Mouse (Mus musculus) inflammation-experienced regulatory T-cells, adult 6 months (primary cell): Measurements from ENCODE around the gene Ski. TPM values are rescaled to one million over a fixed set of nuclear protein-coding genes. Genes with fewer than 3 reads are reported as not detected.
A peak's percentile ranks its signal among the peaks of the same experiment; 100 is the strongest.

Experiments used
- ATAC-seq: one replicate; pipeline ENCODE4 v1.8.0; 2017
- polyA plus RNA-seq, 3 experiments: library from polyadenylated mRNA; unstranded; fragments of 100-300 nt; shearing (Covaris generic); gene quantifications; one replicate each; pipeline ENCODE4 v1.2.1; 2017

Ski gene
- polyA plus RNA-seq, 3 experiments from 2014 or later: 10.7 to 26.8 (median 26.8) TPM

GRCm38 (mm10) chr4:155149941-155150275, 72.5 kb downstream of the Ski start:
- ATAC-seq: no peak

GRCm38 (mm10) chr4:155148910-155149698, 73.3 kb downstream of the Ski start:
- ATAC-seq: no peak

GRCm38 (mm10) chr4:155148453-155148852, 73.9 kb downstream of the Ski start:
- no peak for ATAC-seq

- no peak for ATAC-seq
These were observed 76.1 kb downstream of the Ski start for GRCm38 (mm10) chr4:155146107-155146823.

- ATAC-seq: no peak
These were observed 77.7 kb downstream of the Ski start for GRCm38 (mm10) chr4:155144548-155145180.

- no peak for ATAC-seq
These were observed 78.4 kb downstream of the Ski start for GRCm38 (mm10) chr4:155143871-155144502.

- no peak for ATAC-seq
These were observed 79.0 kb downstream of the Ski start for GRCm38 (mm10) chr4:155143411-155143810.

- no peak for ATAC-seq
These were observed 79.6 kb downstream of the Ski start for GRCm38 (mm10) chr4:155142836-155143235.

- no peak for ATAC-seq
These were observed 81.6 kb downstream of the Ski start for GRCm38 (mm10) chr4:155140795-155141265.

GRCm38 (mm10) chr4:155140150-155140549, 82.2 kb downstream of the Ski start:
- no peak for ATAC-seq

- no peak for ATAC-seq
These were observed 82.9 kb downstream of the Ski start for GRCm38 (mm10) chr4:155139281-155140045.

- ATAC-seq: no peak
These were observed 83.9 kb downstream of the Ski start for GRCm38 (mm10) chr4:155138451-155138850.

GRCm38 (mm10) chr4:155137891-155138290, 84.5 kb downstream of the Ski start:
- ATAC-seq: no peak

- ATAC-seq: no peak
These were observed 86.3 kb downstream of the Ski start for GRCm38 (mm10) chr4:155135909-155136585.

- no peak for ATAC-seq
These were observed 87.7 kb downstream of the Ski start for GRCm38 (mm10) chr4:155134686-155135172.

GRCm38 (mm10) chr4:155133658-155134417, 88.6 kb downstream of the Ski start:
- no peak for ATAC-seq

GRCm38 (mm10) chr4:155133188-155133587, 89.2 kb downstream of the Ski start:
- no peak for ATAC-seq

- no peak for ATAC-seq
These were observed 91.8 kb downstream of the Ski start for GRCm38 (mm10) chr4:155130616-155131015.

GRCm38 (mm10) chr4:155129996-155130395, 92.4 kb downstream of the Ski start:
- no peak for ATAC-seq

- ATAC-seq: peak; percentile 72
These were observed 93.1 kb downstream of the Ski start for GRCm38 (mm10) chr4:155129132-155129917.
